Mouse (Mus musculus): ENCODE measurements at regions not wholly inside any gene's neighbourhood (a gene's known extent, or its start where the extent isn't known, plus 50 kb on each side); places are given as distances from the start of the nearest gene placed in this dataset.

- TF ChIP-seq CTCF (IDR thresholded peaks at IDR 0.05; ENCODE audit: low read depth) (no peak), EP300 (optimal IDR thresholded peaks at IDR 0.05) (no peak)
Observed at GRCm38 (mm10) chr4:31076236-31076635, 887.7 kb upstream of the Map3k7 start.
